Mouse (Mus musculus) spleen, adult 12 weeks (tissue): ENCODE data around the gene Trim30d.
"Not testable (repeated sequence)": the region's sequence is repeated elsewhere in the genome, so short reads cannot be mapped to it uniquely, and the experiment has no call there.

ENCODE experiments used
- DNase-seq: peaks from one replicate; pipeline ENCODE4 v3.0.0; 2022; ENCODE audit warnings: low spot score

The Trim30d gene

DNA sequence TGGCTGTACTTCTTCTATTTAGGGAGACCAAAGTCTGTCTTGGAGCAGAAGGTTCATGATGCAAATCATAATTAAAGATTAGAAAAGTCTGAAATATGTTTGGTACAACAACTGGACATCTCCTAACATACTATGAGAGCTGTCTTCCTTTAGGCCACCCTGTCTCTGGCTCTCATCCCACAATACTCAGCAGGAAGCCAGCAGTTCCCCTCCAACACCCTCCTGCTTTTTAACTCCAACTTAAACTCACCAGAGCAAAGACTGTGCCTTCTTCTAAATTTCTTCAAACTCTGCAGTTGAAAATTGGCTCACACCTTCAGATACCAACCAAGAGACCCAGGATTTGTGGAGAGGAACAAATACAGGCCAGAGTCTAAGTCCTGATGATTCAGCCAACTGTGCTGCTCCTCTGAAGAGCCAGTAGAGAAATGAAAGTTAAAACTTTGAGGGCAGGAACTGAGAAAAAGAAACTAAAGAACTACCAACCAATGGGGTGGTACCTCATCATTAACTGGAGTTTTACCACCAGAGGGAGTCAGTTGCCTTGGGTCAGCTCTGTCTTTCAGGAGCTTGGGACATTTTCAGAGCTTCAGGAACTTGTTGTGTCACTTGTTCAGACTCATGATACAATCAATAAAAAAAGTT, at the start of gene Trim30d:
Gene Trim30d, minus strand, starts transcription at position 429 of the 645 bp plus-strand sequence.
- DNase-seq: not testable (repeated sequence)

GRCm38 (mm10) chr7:104552700-104553099, 45.1 kb upstream of the Trim30d start:
- DNase-seq: no peak

GRCm38 (mm10) chr7:104549833-104550232, 42.2 kb upstream of the Trim30d start, which contains the start of gene Olfr651:
TSS of gene Olfr651 (plus strand) at chr7:104550133.
- DNase-seq: no peak

DNA sequence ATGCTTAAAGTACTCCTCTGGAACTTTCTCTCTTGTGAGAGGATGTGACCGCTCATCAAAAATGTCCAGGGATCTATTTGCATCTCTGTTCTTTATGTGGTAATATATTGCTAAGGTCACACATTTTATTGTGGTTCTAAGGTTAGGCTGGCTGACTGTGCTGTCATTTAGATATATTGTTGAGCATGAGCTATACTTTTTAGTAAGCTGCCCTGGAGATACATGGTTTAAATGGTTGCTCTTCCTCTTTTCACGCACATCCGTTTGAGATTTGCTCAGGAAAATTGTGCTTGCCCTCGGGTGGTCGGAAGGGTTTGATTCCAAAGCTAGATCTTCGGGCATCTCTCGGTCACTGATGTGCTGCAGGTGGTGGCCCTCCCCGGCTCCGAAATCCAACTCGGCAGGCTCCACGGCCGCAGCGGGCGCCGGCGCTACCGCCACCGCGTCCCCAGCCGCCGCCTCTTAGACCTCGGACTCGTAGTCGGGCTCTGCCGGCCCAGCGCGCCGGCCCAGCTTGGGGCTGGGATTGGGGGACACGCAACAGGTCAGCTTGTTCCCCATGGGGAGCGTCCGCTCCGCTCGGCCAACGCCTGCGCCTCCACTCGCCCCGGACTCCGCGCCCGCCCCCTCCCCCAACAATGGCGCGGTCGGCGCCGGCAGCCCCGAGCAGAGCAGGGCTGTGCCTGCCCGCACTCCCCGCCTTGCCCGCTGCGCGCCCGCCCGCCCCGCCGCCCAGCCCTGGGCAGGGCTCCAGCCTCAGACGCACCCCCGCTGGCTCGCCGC, 5.9 kb downstream of the Trim30d start:
- no peak for DNase-seq

DNA sequence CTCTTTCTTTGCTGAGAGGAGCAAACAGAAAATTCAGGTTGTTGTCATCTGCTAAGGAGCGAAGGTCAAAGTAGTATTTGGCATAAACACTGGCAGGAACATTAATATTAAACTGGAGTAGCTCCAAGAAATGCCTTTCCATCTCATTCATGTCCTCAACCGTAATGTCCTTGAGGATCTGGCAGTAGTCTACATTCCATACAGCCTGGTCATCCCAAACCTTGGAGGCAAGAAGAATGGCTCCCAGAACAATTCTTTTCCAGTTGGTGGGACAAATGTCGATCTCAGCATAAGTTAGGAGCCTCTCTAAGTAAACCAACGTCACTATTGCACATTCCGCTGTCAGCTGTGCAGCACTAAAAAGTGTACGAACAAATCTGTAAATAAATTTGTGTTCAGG, 6.5 kb downstream of the Trim30d start:
- not testable (repeated sequence) for DNase-seq

DNA sequence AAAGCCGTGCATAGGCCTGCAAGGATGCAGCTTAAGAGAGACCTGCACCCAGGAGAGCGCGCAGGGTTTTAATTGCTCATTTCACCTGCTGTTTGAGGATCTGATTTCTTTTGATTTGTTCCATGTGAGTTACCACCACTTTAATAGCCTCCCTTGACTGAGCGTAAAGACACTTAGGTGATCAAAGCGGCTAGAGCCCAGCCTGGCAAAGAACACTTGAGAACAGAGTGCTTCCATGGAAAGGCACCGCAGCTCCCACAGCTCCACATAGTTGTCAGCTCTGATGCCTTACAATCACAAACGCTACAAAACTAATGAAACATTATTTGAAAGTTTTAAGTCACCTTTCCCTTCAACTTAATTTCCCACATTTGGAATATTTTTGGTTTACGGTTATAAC, 8.2 kb downstream of the Trim30d start:
- DNase-seq: not testable (repeated sequence)

- DNase-seq: peak; percentile 2
Observed at GRCm38 (mm10) chr7:104465065-104465744, 42.4 kb downstream of the Trim30d start, which contains the start of gene Trim30a. TSS of gene Trim30a (minus strand) at chr7:104465193.

DNA sequence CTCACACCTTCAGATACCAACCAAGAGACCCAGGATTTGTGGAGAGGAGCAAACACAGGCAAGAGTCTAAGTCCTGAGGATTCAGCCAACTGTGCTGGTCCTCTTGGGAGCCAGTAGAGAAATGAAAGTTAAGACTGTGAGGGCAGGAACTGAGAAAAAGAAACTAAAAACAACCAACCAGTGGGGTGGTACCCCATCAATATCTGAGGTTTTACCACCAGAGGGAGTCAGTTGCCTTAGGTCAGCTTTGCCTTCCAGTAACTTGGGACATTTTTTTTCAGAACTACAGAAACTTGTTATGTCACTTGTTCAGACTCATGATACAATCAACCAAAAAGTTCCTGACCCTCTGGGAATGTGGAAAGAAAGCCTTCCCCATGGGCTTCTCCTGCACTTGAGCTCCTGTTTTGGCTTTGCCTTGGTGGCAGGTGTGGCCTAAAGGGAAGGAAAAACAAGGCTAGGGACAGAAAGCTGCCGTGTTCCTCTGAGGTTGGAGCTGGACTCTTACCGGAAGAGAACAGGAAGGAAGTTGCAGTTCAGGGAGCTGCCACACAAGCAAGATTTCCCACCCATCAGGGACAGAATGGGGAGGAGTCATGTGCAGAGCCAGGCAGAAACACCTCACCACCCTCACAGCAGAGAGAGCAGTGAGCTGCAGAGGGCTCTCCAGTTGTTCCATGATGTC, 61.5 kb downstream of the Trim30d start:
- DNase-seq: peak; percentile 33
